Mouse (Mus musculus) macrophage (primary cell): Measurements from ENCODE around the gene Dcaf5. TPM values are rescaled to one million over a fixed set of nuclear protein-coding genes. Genes with fewer than 3 reads are reported as not detected.

Experiments used
- H3K27ac ChIP-seq: fragments of 350-480 bp; formaldehyde crosslinking; 2 replicates; pipeline ENCODE4 v1.9.0; 2021
- H3K36me3 ChIP-seq: fragments of 350-480 bp; formaldehyde crosslinking; 2 replicates; pipeline ENCODE4 v1.9.0; 2021; ENCODE audit errors: inconsistent target
- H3K4me3 ChIP-seq: fragments of 350-480 bp; formaldehyde crosslinking; 2 replicates; pipeline ENCODE4 v1.9.0; 2021; ENCODE audit errors: inconsistent target
- H3K79me2 ChIP-seq: fragments of 350-480 bp; formaldehyde crosslinking; 2 replicates; pipeline ENCODE4 v1.9.0; 2021; ENCODE audit errors: inconsistent target
- WGBS: methylation state at CpG from one replicate; pipeline ENCODE4 v1.1.7; 2026; ENCODE audit warnings: inconsistent platforms; ENCODE audit not compliant: missing documents; 5-methylcytosine and 5-hydroxymethylcytosine counted together
- polyA plus RNA-seq: library from polyadenylated mRNA; stranded (reverse); fragments of 250-400 nt; gene quantifications from 3 replicates; pipeline ENCODE4 v1.2.4, GENCODE M21; 2018; ENCODE audit warnings: inconsistent platforms

The Dcaf5 gene
- polyA plus RNA-seq, 1 experiment from 2014 or later, result 17.4 TPM

- Histone ChIP-seq H3K4me3 (no peak overlapping the region), H3K27ac (no peak overlapping the region), H3K79me2 (no peaks in the 10 kb centered on the region), H3K36me3 (no peaks in the 10 kb centered on the region)
- 94% methylated on average over 3 of the region's 3 CpGs for WGBS
These were observed 124.3 kb downstream of the Dcaf5 start for GRCm38 (mm10) chr12:80311959-80312669.

GRCm38 (mm10) chr12:80307556-80307955 is 128.8 kb downstream of the Dcaf5 start:
- no peaks in the 10 kb centered on the region for H3K79me2 ChIP-seq
- H3K27ac ChIP-seq, result no peak overlapping the region
- no peaks in the 10 kb centered on the region for H3K36me3 ChIP-seq
- no peak overlapping the region for H3K4me3 ChIP-seq
- 97% methylated on average over 3 of the region's 3 CpGs for WGBS

- Histone ChIP-seq H3K79me2 (no peaks in the 10 kb centered on the region), H3K27ac (no peak overlapping the region), H3K4me3 (no peak overlapping the region), H3K36me3 (no peaks in the 10 kb centered on the region)
- WGBS, result 88% methylated on average over 3 of the region's 3 CpGs
These were observed 131.9 kb downstream of the Dcaf5 start for GRCm38 (mm10) chr12:80304518-80304917.

GRCm38 (mm10) chr12:80300833-80301456 is 135.5 kb downstream of the Dcaf5 start:
- WGBS, result 79% methylated on average over 9 of the region's 9 CpGs
- no peak overlapping the region for H3K4me3 ChIP-seq

GRCm38 (mm10) chr12:80298714-80299113 is 137.7 kb downstream of the Dcaf5 start:
- WGBS, result 56% methylated on average over 6 of the region's 6 CpGs
- Histone ChIP-seq H3K36me3 (no peaks in the 10 kb centered on the region), H3K79me2 (no peaks in the 10 kb centered on the region), H3K27ac (no peak overlapping the region), H3K4me3 (no peak overlapping the region)

More at GRCm38 (mm10) chr12:80300833-80301456, 135.5 kb downstream of the Dcaf5 start:
- no peaks in the 10 kb centered on the region for H3K36me3 ChIP-seq
- no peak overlapping the region for H3K27ac ChIP-seq
- H3K79me2 ChIP-seq, result no peaks in the 10 kb centered on the region

- H3K4me3 ChIP-seq, result no peak overlapping the region
- 91% methylated on average over 3 of the region's 3 CpGs for WGBS
- H3K36me3 ChIP-seq, result no peaks in the 10 kb centered on the region
- H3K27ac ChIP-seq, result no peak overlapping the region
- H3K79me2 ChIP-seq, result no peaks in the 10 kb centered on the region
These were observed 144.4 kb downstream of the Dcaf5 start for GRCm38 (mm10) chr12:80291895-80292435.

- Histone ChIP-seq H3K4me3 (no peak overlapping the region), H3K27ac (no peak overlapping the region), H3K36me3 (no peaks in the 10 kb centered on the region), H3K79me2 (no peaks in the 10 kb centered on the region)
- WGBS, result 92% methylated on average over 8 of the region's 8 CpGs
These were observed 145.4 kb downstream of the Dcaf5 start for GRCm38 (mm10) chr12:80290964-80291363.

GRCm38 (mm10) chr12:80290483-80290882 is 145.9 kb downstream of the Dcaf5 start:
- H3K36me3 ChIP-seq, result no peaks in the 10 kb centered on the region
- H3K27ac ChIP-seq, result no peak overlapping the region
- no peak overlapping the region for H3K4me3 ChIP-seq
- 91% methylated on average over 4 of the region's 4 CpGs for WGBS
- H3K79me2 ChIP-seq, result no peaks in the 10 kb centered on the region

- H3K27ac ChIP-seq, result no peak overlapping the region
- no peaks in the 10 kb centered on the region for H3K36me3 ChIP-seq
- H3K79me2 ChIP-seq, result no peaks in the 10 kb centered on the region
- 10% methylated on average over 3 of the region's 3 CpGs for WGBS
- H3K4me3 ChIP-seq, result no peak overlapping the region
These were observed 146.7 kb downstream of the Dcaf5 start for GRCm38 (mm10) chr12:80289722-80290121.

- 50% methylated on average over 5 of the region's 5 CpGs for WGBS
- H3K36me3 ChIP-seq, result no peaks in the 10 kb centered on the region
These were observed 150.5 kb downstream of the Dcaf5 start for GRCm38 (mm10) chr12:80285890-80286289.

More at GRCm38 (mm10) chr12:80285890-80286289, 150.5 kb downstream of the Dcaf5 start:
- Histone ChIP-seq H3K4me3 (no peak overlapping the region), H3K27ac (no peak overlapping the region), H3K79me2 (no peaks in the 10 kb centered on the region)

Other genes starting within 250 kb of the Dcaf5 start
- gene Actn1, start 176.2 kb downstream of the Dcaf5 start, polyA plus RNA-seq, result 51.0 to 105 TPM (median 88.5 TPM) in 3 replicates
- 6.5 to 8.1 TPM (median 6.5 TPM) in 3 replicates for gene Exd2, start 26.5 kb upstream of the Dcaf5 start, polyA plus RNA-seq
- gene Galnt16, start 81.7 kb upstream of the Dcaf5 start, polyA plus RNA-seq, result not detected in 3 replicates
- gene Slc39a9, start 207.3 kb upstream of the Dcaf5 start, polyA plus RNA-seq, result 22.6 to 28.6 TPM (median 28.6 TPM) in 3 replicates
- gene Erh, start 207.7 kb upstream of the Dcaf5 start, polyA plus RNA-seq, result 38.3 to 89.7 TPM (median 63.7 TPM) in 3 replicates